8 mouse cellular contexts compared by ENCODE assay signal in the genomic region with DNA sequence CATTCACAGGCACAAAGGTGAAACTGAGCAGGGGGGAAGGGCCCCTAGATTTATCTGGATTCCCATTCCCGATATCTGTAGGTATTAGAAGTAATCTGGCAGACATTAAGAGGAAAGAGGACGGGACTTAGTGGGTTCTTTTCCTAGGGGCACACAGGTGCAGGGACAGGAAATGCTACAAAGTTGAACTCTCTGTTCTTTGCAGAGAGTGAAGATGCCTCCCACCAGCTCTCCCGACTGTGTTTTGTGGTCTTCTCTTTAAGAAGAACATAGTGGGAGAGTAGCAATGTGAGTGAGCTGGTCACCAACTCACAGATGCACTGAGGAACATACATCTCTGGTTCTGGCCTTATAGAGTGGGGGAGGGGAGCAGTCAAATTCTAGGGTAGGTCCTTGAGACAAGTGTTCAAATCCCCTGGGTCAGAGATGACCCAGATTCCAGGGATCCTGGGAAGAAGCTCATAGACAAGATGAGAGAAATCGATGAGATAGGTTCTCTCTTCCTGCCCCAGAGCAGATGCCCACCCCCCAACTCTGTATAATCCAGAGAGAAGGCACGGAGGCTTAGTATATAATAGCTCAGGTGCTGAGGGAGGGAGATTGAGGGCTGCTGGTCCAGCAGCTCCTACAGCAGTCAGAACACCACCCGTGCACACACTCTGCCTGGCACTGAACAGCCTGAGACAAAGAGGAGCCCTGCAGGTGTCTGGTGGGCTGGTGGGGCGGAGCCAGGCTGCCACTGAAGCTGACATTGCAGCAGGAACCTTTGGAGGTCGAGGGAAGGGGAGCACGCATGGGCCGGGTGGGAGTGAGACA. TPM values are rescaled to one million over a fixed set of nuclear protein-coding genes. Genes with fewer than 3 reads are reported as not detected.
DNase-seq lines count a peak whose midpoint lies in the region; ATAC-seq and TF ChIP-seq lines count a peak whose summit lies in the region.

No protein-coding gene starts in this region.

- peak overlapping the region; percentile 74 for H3K4me3 ChIP-seq in heart, embryonic 12.5 days
- H3K4me3 ChIP-seq in bone marrow macrophage, adult 2 months (ENCODE audit: insufficient read depth, low read length): peak overlapping the region; percentile 92
- peak overlapping the region; percentile 93 for H3K4me3 ChIP-seq in hindbrain, embryonic 14.5 days (replicated peaks; ENCODE audit: low read length)
- H3K4me3 ChIP-seq in midbrain, embryonic 16.5 days (ENCODE audit: low read depth, low read length): peak overlapping the region; percentile 85

- no peak for TF ChIP-seq POLR2A in bone marrow macrophage, adult 2 months (IDR thresholded peaks at IDR 0.05; ENCODE audit: borderline replicate concordance, low read depth, low read length)

- 48% methylated on average over 10 of the region's 10 CpGs for WGBS in heart, embryonic 12.5 days
- WGBS in hindbrain, embryonic 14.5 days: 23% methylated on average over 10 of the region's 10 CpGs
- 11% methylated on average over 10 of the region's 10 CpGs for WGBS in midbrain, embryonic 16.5 days

- no peaks in the 10 kb centered on the region for H3K36me3 ChIP-seq in heart, embryonic 12.5 days
- H3K36me3 ChIP-seq in hindbrain, embryonic 14.5 days (replicated peaks; ENCODE audit: control insufficient read depth, insufficient read depth): no peaks in the 10 kb centered on the region
- H3K36me3 ChIP-seq in midbrain, embryonic 16.5 days (ENCODE audit: control insufficient read depth, insufficient read depth, low read length): no peaks in the 10 kb centered on the region

- H3K4me1 ChIP-seq in heart, embryonic 12.5 days (replicated peaks): peaks cover 88% of the 10 kb centered on the region
- peaks cover 68% of the 10 kb centered on the region for H3K4me1 ChIP-seq in bone marrow macrophage, adult 2 months (ENCODE audit: control insufficient read depth, insufficient read depth, low read length)
- peaks cover 51% of the 10 kb centered on the region for H3K4me1 ChIP-seq in hindbrain, embryonic 14.5 days (replicated peaks; ENCODE audit: control insufficient read depth, insufficient read depth, low read length)
- peaks cover 49% of the 10 kb centered on the region for H3K4me1 ChIP-seq in midbrain, embryonic 16.5 days (ENCODE audit: control insufficient read depth, insufficient read depth, low read length)

- H3K9ac ChIP-seq in heart, embryonic 12.5 days: no peak overlapping the region
- H3K9ac ChIP-seq in hindbrain, embryonic 14.5 days: peak overlapping the region; percentile 100
- peak overlapping the region; percentile 98 for H3K9ac ChIP-seq in midbrain, embryonic 16.5 days (ENCODE audit: low read depth, low read length)

- no peak for ATAC-seq in heart, embryonic 12.5 days (ENCODE audit: insufficient number of reproducible peaks, low FRiP score)
- ATAC-seq in hindbrain, embryonic 14.5 days (ENCODE audit: low FRiP score): peak; percentile 9; the same call in 1 of the 2 replicates
- peak; percentile 22; the same call in 1 of the 2 replicates for ATAC-seq in midbrain, embryonic 16.5 days
- ATAC-seq in megakaryocyte-erythroid progenitor cell, adult 5-6 weeks (replicated peaks; ENCODE audit: low FRiP score, low TSS enrichment, poor library complexity, severe bottlenecking): no peak

- H3K9me3 ChIP-seq in heart, embryonic 12.5 days (replicated peaks): no peaks in the 10 kb centered on the region
- H3K9me3 ChIP-seq in hindbrain, embryonic 14.5 days (ENCODE audit: control insufficient read depth, low read length): no peaks in the 10 kb centered on the region
- no peaks in the 10 kb centered on the region for H3K9me3 ChIP-seq in midbrain, embryonic 16.5 days (replicated peaks; ENCODE audit: control insufficient read depth, low read length, poor library complexity, severe bottlenecking)

- TF ChIP-seq CTCF in bone marrow macrophage, adult 2 months (IDR thresholded peaks at IDR 0.05; ENCODE audit: low read depth, low read length): no peak

- peak overlapping the region; percentile 96 for H3K4me2 ChIP-seq in heart, embryonic 12.5 days
- H3K4me2 ChIP-seq in hindbrain, embryonic 14.5 days (replicated peaks): peak overlapping the region; percentile 76
- peak overlapping the region; percentile 87 for H3K4me2 ChIP-seq in midbrain, embryonic 16.5 days (ENCODE audit: low read length)

- intact Hi-C loops in heart, postnatal 14 days (cut with DNase I): no loop called here

- DNase-seq in heart, postnatal 14 days: no peak
- peak; percentile 57 for DNase-seq in hindbrain, embryonic 14.5 days (ENCODE audit: low spot score)
- DNase-seq in kidney, postnatal 4 days: no peak
- no peak for DNase-seq in lung, adult 18-20 months

- no peaks in the 10 kb centered on the region for H3K27me3 ChIP-seq in heart, embryonic 12.5 days (replicated peaks)
- no peaks in the 10 kb centered on the region for H3K27me3 ChIP-seq in hindbrain, embryonic 14.5 days (ENCODE audit: control insufficient read depth, insufficient read depth, low read length)
- no peaks in the 10 kb centered on the region for H3K27me3 ChIP-seq in midbrain, embryonic 16.5 days (ENCODE audit: control insufficient read depth, insufficient read depth, low read depth, low read length)

- H3K27ac ChIP-seq in heart, embryonic 12.5 days (ENCODE audit: poor library complexity, severe bottlenecking): no peak overlapping the region
- H3K27ac ChIP-seq in bone marrow macrophage, adult 2 months (ENCODE audit: insufficient read depth, low read depth, low read length): no peak overlapping the region
- peak overlapping the region; percentile 96 for H3K27ac ChIP-seq in hindbrain, embryonic 14.5 days
- peak overlapping the region; percentile 96 for H3K27ac ChIP-seq in midbrain, embryonic 16.5 days (ENCODE audit: low read length)

RNA-seq across cellular contexts. Expression of gene Kif21b, which starts 1.4 kb away (rescaled TPM):
- polyA plus RNA-seq in heart, embryonic 12.5 days (2016; fragmentation: Nextera tagmentation; extraction: Ambion mirVana): 3.3 and 3.4 TPM in 2 replicates
- total RNA-seq in heart, postnatal 14 days (2021): 1 to 10 TPM; 1.2 to 4.3 TPM
- polyA plus RNA-seq in bone marrow macrophage, adult 2 months (2012; ENCODE audit: insufficient read depth, insufficient read length, missing spikeins): 16.2 and 17.9 TPM in 2 replicates
- 49.4 and 51.7 TPM in 2 replicates for polyA plus RNA-seq in hindbrain, embryonic 14.5 days (2014; fragmentation: Nextera tagmentation; extraction: Ambion mirVana)
- 47.9 and 55.7 TPM in 2 replicates for polyA plus RNA-seq in midbrain, embryonic 16.5 days (2015; fragmentation: Nextera tagmentation; extraction: Ambion mirVana)
- 13.7 and 21.6 TPM in 2 replicates for total RNA-seq in megakaryocyte-erythroid progenitor cell, adult 5-6 weeks (2014; fragmentation: Nextera tagmentation)
- total RNA-seq in megakaryocyte-erythroid progenitor cell, adult 5-6 weeks (2017): 4.0 and 5.7 TPM in 2 replicates

Comparison
In these comparisons a context has a peak if more than half of its experiments do, and no peak if none do; other contexts are left out.
1. ATAC-seq: peak in hindbrain, embryonic 14.5 days (single experiment) and midbrain, embryonic 16.5 days (single experiment); none in heart, embryonic 12.5 days (single experiment) and megakaryocyte-erythroid progenitor cell, adult 5-6 weeks (single experiment).
2. H3K27ac ChIP-seq: peak in hindbrain, embryonic 14.5 days (single experiment) and midbrain, embryonic 16.5 days (single experiment); none in heart, embryonic 12.5 days (single experiment) and bone marrow macrophage, adult 2 months (single experiment).
3. Peak in every context shown above with its lines, with median percentiles within 50 percentile points of each other: H3K4me2 ChIP-seq and H3K4me3 ChIP-seq.